Mouse (Mus musculus): Measurements from ENCODE around the gene Pou1f1.

Gene Pou1f1

DNA sequence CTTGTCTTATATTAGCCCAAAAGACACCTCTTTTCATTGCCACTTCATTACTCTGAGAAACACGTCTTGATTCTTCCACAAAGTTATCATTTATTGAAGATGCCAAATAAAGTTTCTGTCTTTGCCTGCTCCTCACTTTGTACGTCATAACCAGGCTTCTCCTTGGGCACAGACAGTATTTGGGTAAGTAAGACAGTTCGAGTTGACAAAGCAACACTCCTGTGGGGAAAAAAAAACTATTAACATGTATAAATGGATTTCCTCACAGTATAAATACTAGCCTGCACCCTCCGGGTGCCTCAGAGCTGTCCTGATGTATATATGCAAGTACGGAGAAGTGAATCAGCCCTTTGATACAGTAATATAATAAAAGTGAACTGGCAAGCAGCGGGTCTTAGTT, at the start of gene Pou1f1:
Gene Pou1f1, plus strand, starts transcription at position 301 of the 400 bp plus-strand sequence.
- no peak for DNase-seq

DNA sequence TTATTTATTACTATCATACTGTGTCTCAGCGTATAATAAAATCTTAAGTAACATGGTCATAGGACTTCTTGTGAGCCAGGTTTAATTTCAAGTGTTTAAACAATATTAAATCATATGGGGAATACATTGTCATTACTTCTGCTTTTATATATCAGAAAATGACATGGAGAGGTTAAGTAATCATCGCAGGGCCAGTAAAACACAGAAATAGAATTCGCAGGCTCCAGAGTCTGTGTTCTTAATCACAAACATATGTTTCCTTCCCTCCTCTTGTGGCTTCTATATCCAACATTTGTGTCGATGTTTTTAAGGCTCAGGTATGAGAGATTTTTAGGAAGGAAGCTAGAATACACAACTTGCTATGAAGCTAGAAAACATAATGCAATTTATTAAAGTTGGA, 49.7 kb upstream of the Pou1f1 start:
- no peak for DNase-seq

DNA sequence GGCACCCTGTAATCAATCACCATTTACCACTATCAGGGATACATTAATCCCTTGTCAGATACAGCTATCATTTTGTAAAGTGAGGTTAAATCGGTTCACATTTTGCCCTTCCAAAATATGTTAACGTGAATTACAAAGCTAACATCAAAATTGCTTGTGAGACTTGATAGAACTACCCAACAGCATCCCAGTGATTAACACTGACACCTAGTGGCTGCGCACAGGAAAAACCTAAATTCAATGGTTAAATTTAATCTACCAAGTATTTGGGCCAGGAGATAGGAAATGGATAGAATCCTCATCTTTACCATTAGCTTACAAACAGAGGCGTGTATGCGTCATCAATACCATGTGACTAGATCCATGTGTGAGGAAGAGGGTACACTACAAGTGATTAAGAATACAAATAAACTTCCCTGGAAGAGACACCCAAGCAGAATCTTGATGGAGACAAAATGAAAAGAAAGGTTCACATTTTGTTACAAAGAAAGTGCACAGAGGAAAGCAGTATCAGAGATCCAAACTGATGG, 47.8 kb upstream of the Pou1f1 start:
- DNase-seq = no peak

DNA sequence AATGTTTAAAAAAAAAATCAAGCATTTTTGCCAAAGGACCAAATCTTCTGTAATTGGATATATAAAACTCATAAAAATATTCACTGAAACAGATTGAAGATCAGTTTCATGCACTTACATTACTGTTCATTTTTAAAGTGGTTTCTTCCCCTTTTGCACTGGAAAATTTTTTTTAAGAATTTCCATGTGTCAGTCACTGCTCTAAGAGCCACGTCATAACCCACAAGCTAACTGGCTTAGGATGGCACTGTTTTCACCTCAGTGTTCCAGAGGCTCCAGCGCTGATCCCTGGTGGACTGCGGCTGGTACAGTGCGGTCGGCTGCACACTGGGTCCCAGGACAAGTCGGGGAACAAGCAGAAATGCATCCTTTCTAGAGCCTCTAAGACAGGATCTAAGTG, 34.6 kb upstream of the Pou1f1 start:
- DNase-seq = no peak

DNA sequence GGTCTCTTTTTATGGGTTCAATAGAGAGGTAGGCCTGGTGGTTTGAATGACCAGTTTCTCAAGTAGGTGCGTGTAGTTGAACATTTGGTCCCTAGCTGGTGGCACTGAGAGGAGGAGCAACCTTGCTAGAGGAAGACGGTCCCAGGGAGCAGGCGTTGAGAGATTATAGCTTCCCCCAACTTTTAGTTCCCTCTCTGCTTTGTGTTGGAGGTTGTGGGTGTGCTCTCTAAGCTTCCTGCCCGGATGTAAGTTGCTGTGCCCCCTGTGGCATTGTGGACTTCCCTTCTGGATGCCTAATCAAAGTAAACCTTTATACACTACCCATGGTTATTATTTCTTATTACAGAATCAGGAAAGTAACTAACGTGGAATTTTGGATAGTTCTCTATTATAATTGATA, 24.3 kb upstream of the Pou1f1 start:
- no peak for DNase-seq

DNA sequence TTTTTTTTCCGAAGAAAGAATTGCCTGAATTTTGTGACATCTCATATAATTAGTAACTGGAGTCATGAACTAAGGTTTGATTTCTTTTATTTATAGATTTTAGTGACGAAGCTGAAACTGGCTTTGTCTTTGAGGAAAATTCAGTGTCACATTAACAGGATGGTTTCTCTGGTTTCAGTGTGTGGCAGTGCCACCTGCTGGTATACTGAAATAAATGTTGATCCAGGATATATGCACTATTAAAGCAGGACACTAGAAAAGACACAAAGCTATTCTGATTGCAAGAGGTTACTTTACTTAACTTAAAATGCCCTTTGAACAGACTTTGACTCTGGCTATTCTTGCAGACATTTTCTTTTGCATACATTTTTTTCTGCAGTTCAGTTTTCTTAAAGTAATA, 23.3 kb upstream of the Pou1f1 start:
- DNase-seq = no peak

DNA sequence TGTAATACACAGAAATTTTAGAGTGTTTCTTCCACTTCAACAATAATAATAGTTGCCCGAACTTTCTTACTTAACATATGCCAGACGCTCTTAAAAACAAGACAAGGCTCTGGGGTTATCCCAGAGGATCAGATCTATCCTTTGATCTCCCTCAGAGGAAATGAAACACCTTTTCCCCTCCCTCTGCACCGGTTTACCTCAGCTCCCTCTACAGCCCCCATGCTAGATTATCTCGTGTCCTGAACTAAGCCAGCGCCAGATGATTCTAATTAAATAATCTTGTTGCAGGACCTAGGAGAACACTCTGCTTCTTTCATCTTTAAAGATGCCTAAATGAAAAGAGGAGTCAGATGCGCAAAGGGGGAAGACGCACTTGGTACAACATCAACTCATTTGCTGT, 6.1 kb upstream of the Pou1f1 start:
- no peak for DNase-seq

DNA sequence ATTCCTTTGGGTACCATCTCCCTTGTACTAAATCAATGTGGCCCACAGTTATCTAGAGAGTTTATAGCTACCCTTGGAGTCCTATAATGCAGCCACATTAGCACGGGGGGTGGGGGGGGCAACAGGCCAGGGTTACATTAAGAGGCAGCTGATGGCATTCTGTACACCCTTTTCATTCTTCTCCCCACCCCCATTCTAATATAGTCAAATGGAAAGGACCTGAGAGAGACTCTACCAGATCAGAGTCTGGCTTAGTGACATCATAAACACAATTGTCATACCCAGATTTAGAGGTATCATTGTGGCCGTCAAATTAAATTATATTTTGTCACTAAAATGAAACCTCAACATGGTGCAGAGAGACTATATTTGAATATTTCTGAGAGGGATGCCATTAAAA, 5.7 kb downstream of the Pou1f1 start:
- DNase-seq = no peak

DNA sequence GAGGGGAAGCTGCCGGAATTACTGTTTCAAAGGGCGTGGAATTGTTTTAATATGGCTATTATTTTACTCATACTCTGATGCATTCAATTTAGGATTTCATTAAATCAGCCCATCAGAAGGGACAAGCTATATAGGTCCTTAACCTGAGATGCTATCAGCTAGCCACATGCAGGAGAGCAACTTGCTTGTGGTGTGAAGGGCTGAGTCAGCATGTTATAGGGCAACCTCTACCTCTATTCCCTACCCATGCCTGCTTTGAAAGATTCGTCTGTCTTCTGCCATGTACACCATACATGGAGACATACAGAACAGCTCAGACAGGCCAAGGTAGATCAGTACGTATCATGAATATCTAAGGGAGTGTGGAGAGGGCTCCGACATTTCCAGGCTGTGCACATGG, 6.4 kb downstream of the Pou1f1 start:
- DNase-seq = no peak

DNA sequence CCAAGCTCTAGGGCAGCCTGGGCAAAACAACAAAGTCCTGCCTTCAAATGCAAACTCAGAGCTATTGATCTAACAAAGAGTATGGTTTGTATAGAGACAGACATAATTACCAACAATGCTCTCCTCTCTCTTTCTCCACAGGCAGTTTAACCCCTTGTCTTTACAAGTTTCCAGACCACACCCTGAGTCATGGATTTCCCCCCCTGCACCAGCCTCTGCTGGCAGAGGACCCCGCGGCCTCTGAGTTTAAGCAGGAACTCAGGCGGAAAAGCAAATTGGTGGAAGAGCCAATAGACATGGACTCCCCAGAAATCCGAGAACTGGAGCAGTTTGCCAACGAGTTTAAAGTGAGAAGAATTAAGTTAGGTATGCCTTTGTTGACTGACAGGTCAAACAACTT, 9.3 kb downstream of the Pou1f1 start:
- DNase-seq = no peak

DNA sequence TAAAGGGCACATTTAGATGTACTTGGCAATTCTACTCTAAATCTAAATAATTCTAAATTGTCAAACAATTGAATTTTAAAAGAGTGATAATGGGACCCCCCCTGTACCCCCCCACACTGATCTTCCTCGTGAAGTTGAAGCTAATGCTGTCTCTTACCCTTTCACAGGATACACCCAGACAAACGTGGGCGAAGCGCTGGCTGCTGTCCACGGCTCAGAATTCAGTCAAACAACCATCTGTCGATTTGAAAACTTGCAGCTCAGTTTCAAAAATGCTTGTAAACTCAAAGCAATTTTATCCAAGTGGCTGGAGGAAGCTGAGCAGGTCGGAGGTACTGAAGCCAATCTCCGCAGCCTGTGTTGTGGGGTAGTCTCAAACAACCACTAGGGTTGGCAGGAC, 11.4 kb downstream of the Pou1f1 start:
- DNase-seq = no peak

DNA sequence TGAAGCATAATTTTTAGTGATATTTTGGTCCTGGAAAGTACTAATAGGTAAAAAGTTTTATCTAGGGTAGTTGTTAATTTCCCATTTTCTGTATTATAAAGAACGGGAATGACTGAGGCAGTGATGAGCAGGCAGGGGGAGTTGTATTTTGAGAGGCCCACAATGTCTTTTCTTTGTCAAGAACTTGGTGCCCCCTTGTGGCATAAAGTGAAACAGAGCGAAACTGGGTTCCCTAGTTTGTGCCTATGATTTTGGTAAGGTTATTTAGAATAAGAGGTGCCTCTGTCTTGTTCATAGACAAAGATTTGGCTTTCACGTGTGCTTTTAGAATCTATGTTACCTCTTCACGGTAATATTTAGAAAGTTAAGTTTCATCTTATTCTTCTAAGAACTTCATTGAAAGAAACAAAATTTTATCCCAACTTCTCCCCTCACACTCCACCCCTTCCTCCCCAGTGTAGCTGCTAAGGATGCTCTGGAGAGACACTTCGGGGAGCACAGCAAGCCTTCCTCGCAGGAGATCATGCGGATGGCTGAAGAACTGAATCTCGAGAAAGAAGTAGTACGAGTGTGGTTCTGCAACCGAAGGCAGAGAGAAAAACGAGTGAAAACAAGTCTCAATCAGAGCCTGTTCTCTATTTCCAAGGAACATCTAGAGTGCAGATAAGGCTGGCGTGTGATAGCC, 13.1 kb downstream of the Pou1f1 start:
- no peak for DNase-seq

DNA sequence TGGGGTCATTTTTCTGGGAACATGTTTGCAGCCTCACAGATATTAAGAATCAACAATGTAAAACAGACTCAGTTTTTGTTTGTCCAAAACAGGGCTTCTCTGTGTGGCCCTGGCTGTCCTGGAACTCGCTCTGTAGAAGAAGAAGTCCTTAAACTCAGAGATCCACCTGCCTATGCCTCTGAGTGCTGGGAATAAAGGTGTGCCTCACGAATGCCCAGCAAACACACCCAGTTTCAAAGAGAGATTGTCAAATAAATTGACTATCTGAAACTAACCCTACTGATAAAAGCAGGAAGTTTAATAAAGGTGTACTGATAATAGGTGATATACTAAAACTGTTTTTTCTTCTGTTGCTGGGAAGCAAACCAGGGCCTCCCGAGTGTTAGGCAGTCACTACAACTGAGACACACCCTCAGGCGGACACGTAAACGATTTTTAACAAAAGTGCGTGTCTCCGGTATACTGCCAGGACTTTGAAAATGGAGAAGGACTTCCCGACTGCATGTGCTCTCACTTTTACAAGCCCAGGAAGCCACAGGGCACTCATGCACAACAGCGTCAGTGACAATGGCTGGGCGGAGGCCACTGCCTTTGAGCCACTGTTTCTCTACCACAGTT, 23.5 kb downstream of the Pou1f1 start:
- DNase-seq = no peak

DNA sequence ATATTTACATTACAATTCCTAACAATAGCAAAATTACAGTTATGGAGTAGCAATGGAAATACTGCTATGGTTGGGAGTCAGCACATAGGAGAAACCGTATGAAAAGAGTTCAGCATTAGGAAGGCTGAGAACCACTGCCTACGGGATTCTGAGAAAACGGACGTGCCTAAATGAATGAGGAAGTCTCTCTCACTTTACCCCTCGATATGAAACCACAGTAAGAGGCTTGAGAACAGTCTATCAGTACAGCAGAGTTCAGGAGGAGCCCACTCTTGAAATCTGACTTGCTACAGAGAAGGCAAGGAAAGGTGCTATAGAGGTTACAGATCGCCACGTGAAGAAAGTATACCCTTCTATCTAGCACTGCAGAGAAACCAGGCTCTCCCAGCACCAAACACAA, 28.6 kb downstream of the Pou1f1 start:
- DNase-seq = no peak

DNA sequence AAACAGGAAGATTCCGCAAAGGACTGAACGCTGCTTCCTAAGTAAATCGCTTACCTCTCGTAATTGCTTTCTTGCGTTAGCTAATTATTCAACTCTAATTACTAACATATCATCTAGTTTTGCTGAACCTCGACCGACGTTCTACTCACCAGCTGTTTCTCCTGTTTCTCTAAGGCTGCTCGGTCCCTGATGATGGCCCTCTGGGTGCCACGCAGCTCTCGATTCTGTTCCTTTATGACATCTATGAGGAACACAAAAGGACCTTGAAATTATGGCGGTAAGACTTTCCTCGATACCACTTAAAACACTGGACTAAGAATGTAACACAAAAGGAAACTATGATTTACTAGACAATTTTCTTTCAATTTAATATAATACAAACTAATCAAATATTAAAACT, 30.5 kb downstream of the Pou1f1 start:
- DNase-seq = no peak

DNA sequence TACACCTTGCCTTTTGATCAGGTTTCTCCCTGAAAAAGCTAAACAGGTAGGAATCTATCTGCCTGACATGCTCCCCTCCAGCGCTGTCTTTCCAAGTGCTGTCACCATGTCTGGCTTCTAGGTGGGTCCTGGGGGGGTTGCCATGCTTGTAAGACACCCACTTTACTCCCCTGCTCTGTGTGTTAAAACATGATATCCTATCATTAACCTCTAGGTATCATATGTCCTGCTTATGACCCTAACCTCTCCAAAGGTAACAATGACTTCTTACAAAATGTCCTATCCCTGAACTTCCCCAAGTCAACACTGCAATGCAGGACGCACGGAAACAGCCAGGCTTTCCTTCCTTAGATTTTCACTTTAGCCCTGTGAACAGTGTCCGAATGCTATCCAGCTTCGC, 34.0 kb downstream of the Pou1f1 start:
- no peak for DNase-seq

DNA sequence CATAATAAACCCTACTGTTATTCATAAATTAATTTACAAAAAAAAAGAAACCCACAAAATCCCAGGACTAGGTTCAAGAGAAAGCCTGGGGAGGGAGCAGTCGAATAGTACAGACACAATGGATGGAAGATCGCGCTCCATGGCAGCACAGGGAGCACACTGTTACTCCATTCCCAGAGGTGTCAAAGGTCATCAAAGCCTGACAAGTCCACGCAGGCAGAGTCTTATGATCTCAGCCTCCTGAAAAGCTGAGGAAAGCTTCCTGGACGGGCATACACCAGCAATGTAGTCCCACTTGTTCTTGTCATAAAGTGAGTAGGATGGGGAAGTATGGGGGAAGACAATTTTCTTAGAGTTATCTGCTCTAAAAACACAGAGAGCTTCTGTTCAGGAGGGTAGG, 37.1 kb downstream of the Pou1f1 start:
- DNase-seq = no peak

DNA sequence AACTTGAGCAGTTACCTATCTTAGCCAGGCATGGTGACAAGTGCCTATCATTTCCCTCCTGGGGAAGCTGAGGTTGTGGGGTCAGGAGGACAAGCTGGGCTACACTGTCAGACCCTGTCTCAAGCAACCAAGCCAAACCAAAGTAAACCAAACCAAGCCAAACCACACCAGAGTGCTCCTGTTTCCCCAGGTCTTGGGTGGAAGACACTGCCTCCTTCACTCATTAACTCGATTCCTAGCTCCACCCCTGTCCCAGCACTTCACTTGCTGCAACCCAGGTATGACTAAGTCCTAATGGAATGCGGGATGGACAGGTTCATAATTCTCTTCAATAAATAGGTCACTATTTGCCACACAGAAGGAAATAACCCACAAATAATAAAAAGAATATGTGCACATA, 39.3 kb downstream of the Pou1f1 start:
- DNase-seq = no peak

DNA sequence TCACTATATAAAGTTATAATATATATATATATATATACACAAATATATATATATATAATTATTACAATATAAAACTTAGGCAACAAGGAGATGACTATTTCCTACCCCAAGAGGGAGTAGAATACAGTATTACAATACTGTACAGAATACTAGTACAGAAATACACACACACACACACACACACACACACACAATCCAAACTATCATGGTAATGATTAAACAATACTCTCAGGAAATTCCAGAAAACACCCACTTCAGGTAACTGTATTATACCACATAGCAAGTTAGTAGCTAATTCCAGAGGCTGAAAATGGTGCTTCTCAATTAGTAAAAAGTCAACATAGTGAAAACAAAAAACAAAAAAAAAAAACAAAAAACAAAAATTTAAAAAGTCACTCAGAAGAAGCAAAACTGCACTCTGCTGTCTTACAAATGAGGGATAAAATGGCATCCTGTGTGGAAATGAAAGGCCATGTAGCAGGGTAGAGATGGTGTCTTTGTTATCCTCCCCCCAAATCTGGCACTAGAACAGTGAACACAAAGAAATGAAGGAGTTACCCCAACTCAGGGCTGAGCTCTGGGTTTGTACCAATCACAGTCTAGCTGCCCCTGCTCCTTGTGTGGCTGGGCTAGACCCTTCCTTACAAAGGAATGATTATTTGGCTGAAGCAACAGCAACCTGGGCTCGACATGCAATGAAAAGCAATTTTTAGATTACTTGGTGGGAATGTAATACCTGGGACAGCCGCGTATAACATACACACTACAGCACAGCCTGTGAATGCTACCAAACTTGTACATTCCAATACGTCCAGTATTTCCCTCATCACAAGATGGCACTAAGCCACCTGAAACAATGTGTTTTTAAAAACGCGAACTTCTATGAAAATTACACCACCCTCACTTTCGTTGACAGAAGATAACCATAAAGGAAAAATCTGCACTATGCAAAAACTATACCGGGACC, 41.0 kb downstream of the Pou1f1 start:
- DNase-seq = no peak

DNA sequence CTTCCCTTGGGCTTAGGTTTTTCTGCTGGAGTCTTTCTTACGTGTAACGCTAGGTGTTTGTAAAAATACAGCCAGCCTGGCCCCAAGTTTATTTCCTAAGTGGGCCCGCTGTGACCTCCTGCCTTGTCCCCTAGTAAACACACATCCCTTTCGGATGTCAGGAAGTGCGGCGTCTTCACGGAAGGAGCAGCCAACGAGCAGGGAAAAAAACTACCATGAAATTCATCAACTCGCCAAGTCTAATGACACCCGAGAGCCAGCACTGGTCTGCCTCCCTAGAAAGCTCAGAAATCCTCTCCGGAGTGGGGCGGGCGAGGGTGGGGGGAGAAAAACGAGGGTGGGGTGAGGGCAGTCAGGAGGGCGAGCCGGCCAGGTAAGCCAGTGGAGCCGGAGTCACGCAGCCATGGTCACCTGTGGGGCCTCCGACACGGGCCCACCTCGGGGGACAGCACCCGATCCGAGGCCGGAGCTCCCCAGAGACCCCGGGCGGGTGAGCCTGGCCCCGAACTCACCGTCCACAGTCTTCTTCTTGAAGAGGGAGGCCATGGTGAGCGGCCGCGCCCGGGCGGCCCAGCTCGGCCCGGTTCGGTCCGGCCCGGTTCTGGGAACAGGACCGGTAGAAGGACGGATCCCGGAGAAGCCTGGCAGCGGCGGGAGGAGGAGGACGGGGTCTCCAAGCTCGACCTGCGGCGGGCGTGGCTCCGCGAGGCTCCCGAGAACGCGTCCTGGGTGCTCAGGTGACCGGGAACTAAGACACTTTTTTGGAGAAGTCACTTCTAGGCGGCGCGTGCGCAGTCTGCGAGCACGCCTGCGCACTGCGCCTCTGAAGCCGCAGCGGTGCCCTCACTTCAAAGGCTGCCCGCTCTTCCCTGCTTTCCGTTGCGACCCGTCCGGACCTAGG, 41.9 kb downstream of the Pou1f1 start, which contains the start of gene Chmp2b:
Gene Chmp2b, minus strand, starts transcription at position 764 of the 901 bp plus-strand sequence.
- DNase-seq = peak; percentile 76 to 77

DNA sequence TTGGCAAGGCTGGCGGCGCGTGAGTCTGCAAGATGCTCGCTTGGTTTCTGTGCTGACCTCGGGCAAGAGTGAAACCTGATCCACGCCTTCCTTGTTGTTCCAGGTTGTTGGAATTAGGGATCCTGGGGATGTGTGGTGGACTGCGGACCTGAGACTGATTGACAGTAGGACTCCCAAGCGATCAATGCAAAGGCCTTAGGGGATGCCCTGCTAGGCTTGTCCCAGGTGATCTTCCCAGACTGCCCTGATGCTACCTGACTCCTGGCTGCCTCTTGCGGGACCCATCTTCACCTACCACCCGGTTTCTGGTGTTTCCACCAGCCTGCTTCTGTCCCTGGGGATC, 42.5 kb downstream of the Pou1f1 start:
- DNase-seq = no peak

DNA sequence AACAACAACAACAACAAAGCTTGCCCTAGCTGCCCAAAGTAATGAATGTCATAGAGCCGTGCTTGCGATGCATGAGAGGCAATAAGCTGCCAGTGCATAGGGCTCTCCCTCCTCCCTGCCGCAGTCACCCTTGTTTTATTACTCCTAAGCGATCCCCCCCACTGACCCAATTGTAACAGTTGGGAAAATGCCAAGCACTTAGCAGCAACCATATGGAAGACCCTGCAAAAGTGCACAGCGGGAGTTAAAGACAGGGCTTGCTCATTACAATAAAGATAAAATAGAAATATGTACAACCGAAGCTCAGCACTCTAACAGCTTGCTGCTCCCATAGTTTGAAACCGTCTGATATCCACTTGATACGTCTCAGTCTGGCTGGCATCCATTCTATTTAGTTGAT, 44.0 kb downstream of the Pou1f1 start:
- no peak for DNase-seq

DNA sequence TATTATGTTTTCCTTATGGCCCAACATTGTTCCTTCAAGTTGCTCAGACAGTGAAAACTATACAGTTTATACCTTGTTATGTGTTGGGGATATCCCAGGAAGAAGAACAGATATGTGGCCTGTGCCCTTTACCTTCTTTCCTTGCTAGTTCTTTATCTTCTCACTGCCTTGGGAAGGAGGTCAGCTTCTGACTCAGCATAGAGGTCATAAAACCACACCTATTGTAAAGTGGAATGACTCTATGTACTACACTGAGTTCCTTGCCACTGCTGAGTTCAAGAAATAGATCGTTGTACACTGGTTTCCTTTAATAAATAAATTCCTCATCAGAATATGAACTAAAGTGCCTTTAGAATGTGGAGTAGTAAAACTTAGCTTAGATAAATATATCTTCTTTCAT, 44.6 kb downstream of the Pou1f1 start:
- no peak for DNase-seq
